Mouse (Mus musculus) Muller cell, postnatal 12 days (primary cell): ENCODE measurements around the gene Fbxl20.
"Not testable (repeated sequence)": the region's sequence is repeated elsewhere in the genome, so short reads cannot be mapped to it uniquely, and the experiment has no call there.

Experiments
- DNase-seq: peaks from one replicate; pipeline ENCODE4 v3.0.0-alpha.2; 2015; ENCODE audit errors: inconsistent ontology term

Gene Fbxl20

GRCm38 (mm10) chr11:98149786-98150624, at the start of gene Fbxl20:
Fbxl20 (minus strand) TSS chr11:98150403.
- peak; percentile 96 for DNase-seq

GRCm38 (mm10) chr11:98192901-98193805, 43.0 kb upstream of the Fbxl20 start, which contains the start of gene Med1:
Med1 (minus strand) TSS chr11:98193293.
- peak; percentile 98 for DNase-seq

- DNase-seq: no peak
Observed at GRCm38 (mm10) chr11:98190820-98191219, 40.6 kb upstream of the Fbxl20 start.

- DNase-seq: no peak
Observed at GRCm38 (mm10) chr11:98187640-98188395, 37.6 kb upstream of the Fbxl20 start.

GRCm38 (mm10) chr11:98182149-98182548, 31.9 kb upstream of the Fbxl20 start:
- not testable (repeated sequence) for DNase-seq

GRCm38 (mm10) chr11:98168400-98168799, 18.2 kb upstream of the Fbxl20 start:
- DNase-seq: no peak

- no peak for DNase-seq
Observed at GRCm38 (mm10) chr11:98155094-98155493, 4.9 kb upstream of the Fbxl20 start.

GRCm38 (mm10) chr11:98150625-98151156, 488 bp upstream of the Fbxl20 start:
- DNase-seq: no peak

- DNase-seq: peak; percentile 94
Observed at GRCm38 (mm10) chr11:98149304-98149750, 876 bp downstream of the Fbxl20 start.

GRCm38 (mm10) chr11:98148551-98149301, 1.5 kb downstream of the Fbxl20 start:
- DNase-seq: peak; percentile 68

- no peak for DNase-seq
Observed at GRCm38 (mm10) chr11:98145856-98146255, 4.3 kb downstream of the Fbxl20 start.

- no peak for DNase-seq
Observed at GRCm38 (mm10) chr11:98142545-98142944, 7.7 kb downstream of the Fbxl20 start.

GRCm38 (mm10) chr11:98138894-98139293, 11.3 kb downstream of the Fbxl20 start:
- DNase-seq: no peak

- no peak for DNase-seq
Observed at GRCm38 (mm10) chr11:98137836-98138235, 12.4 kb downstream of the Fbxl20 start.

GRCm38 (mm10) chr11:98134951-98135350, 15.3 kb downstream of the Fbxl20 start:
- no peak for DNase-seq

GRCm38 (mm10) chr11:98123424-98123823, 26.8 kb downstream of the Fbxl20 start:
- DNase-seq: no peak

- DNase-seq: no peak
Observed at GRCm38 (mm10) chr11:98114363-98114762, 35.8 kb downstream of the Fbxl20 start.

- DNase-seq: no peak
Observed at GRCm38 (mm10) chr11:98113504-98113903, 36.7 kb downstream of the Fbxl20 start.

GRCm38 (mm10) chr11:98109706-98110105, 40.5 kb downstream of the Fbxl20 start:
- no peak for DNase-seq

GRCm38 (mm10) chr11:98101332-98101731, 48.9 kb downstream of the Fbxl20 start:
- DNase-seq: no peak

- DNase-seq: no peak
Observed at GRCm38 (mm10) chr11:98090583-98090982, 59.6 kb downstream of the Fbxl20 start.
